Mouse (Mus musculus) MEL (cell line): ENCODE data around the gene Lhfpl2.

Source experiments
- CTCF ChIP-seq, 3 experiments: IDR thresholded peaks in 2 of 3; conservative IDR thresholded peaks in 1 of 3; 2 replicates each; pipeline ENCODE4 v1.5.1; 2011 to 2012; ENCODE audit warnings: low read length in 3 of 3, low read depth in 2 of 3, mild to moderate bottlenecking in 2 of 3, improper control_type of control experiment in 1 of 3, inconsistent platforms in 1 of 3, mixed read lengths in 1 of 3, moderate library complexity in 1 of 3; ENCODE audit not compliant: control insufficient read depth in 1 of 3, insufficient read depth in 1 of 3, poor library complexity in 1 of 3, severe bottlenecking in 1 of 3
- E2F4 ChIP-seq: IDR thresholded peaks from 2 replicates; pipeline ENCODE4 v1.6.1; 2011; ENCODE audit warnings: low read depth, low read length, improper control_type of control experiment, borderline replicate concordance
- EP300 ChIP-seq, 2 experiments: IDR thresholded peaks; 2 replicates each; pipeline ENCODE4 v1.6.1; 2011; ENCODE audit warnings: improper control_type of control experiment in 2 of 2, low read length in 2 of 2, low read depth in 1 of 2, mild to moderate bottlenecking in 1 of 2
- KAT2A ChIP-seq: conservative IDR thresholded peaks from 2 replicates; pipeline ENCODE4 v1.6.1; 2012; ENCODE audit warnings: low read depth, low read length, improper control_type of control experiment, inconsistent platforms
- MAX ChIP-seq: IDR thresholded peaks from 2 replicates; pipeline ENCODE4 v1.6.1; 2011; ENCODE audit warnings: low read length, improper control_type of control experiment
- NELFE ChIP-seq: IDR thresholded peaks from 2 replicates; pipeline ENCODE4 v1.6.1; 2011; ENCODE audit warnings: low read depth, low read length, improper control_type of control experiment
- POLR2A ChIP-seq, 2 experiments: IDR thresholded peaks; 2 replicates each; pipeline ENCODE4 v1.6.1; 2011 to 2012; ENCODE audit warnings: low read length in 2 of 2, mild to moderate bottlenecking in 2 of 2, control low read depth in 1 of 2, improper control_type of control experiment in 1 of 2, low read depth in 1 of 2, moderate library complexity in 1 of 2; ENCODE audit not compliant: control insufficient read depth in 1 of 2, insufficient read depth in 1 of 2, poor library complexity in 1 of 2
- SIN3A ChIP-seq: IDR thresholded peaks from 2 replicates; pipeline ENCODE4 v1.6.1; 2012; ENCODE audit warnings: low read length, improper control_type of control experiment, inconsistent platforms
- TCF12 ChIP-seq: IDR thresholded peaks from 2 replicates; pipeline ENCODE4 v1.6.1; 2014; ENCODE audit warnings: low read depth, mild to moderate bottlenecking, inconsistent platforms, low read length, improper control_type of control experiment, moderate library complexity
- USF2 ChIP-seq, 2 experiments: IDR thresholded peaks; 2 replicates each; pipeline ENCODE4 v1.6.1; 2011 to 2012; ENCODE audit warnings: improper control_type of control experiment in 2 of 2, low read length in 2 of 2, borderline replicate concordance in 1 of 2, inconsistent platforms in 1 of 2, low read depth in 1 of 2, mild to moderate bottlenecking in 1 of 2; ENCODE audit not compliant: insufficient read depth in 1 of 2
- ZNF384 ChIP-seq: IDR thresholded peaks from 2 replicates; pipeline ENCODE4 v1.6.1; 2012; ENCODE audit warnings: low read depth, mild to moderate bottlenecking, inconsistent platforms, low read length, improper control_type of control experiment

DNA sequence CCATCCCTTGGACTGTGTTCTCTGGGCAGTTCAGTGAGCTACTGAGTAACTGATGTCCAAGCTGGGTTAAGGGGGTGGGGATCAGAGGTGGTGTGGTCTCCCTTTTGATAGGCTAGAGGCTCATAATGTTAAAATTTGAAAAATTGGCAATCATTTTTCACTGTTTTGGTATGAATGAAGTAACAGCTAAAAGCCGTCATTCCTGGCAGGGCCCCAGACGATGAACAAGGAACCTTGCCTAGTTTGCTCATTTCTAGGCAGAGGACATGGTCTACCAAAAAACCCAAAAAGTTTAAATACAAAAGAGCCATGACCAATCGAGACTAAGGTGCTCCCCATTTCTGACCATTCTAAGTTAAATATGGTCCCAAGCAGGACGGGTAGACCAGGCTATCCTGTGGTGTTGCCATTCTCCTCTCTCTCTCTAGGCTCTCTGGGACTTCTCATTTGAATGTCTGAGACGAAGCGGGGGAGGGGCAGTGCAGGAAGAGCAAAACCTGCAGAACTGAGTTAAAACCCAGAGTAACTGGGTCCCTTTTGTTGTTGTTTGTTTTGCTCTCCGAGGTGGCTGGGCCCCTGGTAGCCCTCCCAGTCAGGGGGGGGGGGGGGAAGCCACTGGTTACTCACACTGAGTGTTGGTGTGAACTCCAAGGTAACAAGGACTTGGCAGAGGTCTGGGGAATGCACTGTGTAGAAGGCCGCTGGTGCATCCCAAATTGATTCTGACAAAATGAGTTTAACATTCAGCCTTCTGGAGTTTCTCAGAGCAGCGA lies 98.2 kb downstream of the Lhfpl2 start:
- TF ChIP-seq MAX (no peak), ZNF384 (no peak), CTCF (IDR thresholded peaks at IDR 0.05 in 2 of 3, conservative IDR thresholded peaks at IDR 0.05 in 1 of 3; ENCODE audit: control insufficient read depth in 1 of 3, insufficient read depth in 1 of 3, low read depth in 2 of 3, low read length in 3 of 3, poor library complexity in 1 of 3, severe bottlenecking in 1 of 3) (no peak), POLR2A (IDR thresholded peaks at IDR 0.05; ENCODE audit: control insufficient read depth in 1 of 2, insufficient read depth in 1 of 2, low read depth in 1 of 2, low read length in 2 of 2, poor library complexity in 1 of 2) (no peak), TCF12 (no peak), E2F4 (no peak), USF2 (IDR thresholded peaks at IDR 0.05; ENCODE audit: borderline replicate concordance in 1 of 2, insufficient read depth in 1 of 2, low read depth in 1 of 2, low read length in 2 of 2) (no peak), SIN3A (no peak), NELFE (no peak), EP300 (IDR thresholded peaks at IDR 0.05; ENCODE audit: low read depth in 1 of 2, low read length in 2 of 2) (no peak), KAT2A (no peak)
